Mouse (Mus musculus): ENCODE measurements around the gene Fbxo30. TPM values are rescaled to one million over a fixed set of nuclear protein-coding genes. Genes with fewer than 3 reads are reported as not detected.
"Not testable (repeated sequence)": the region's sequence is repeated elsewhere in the genome, so short reads cannot be mapped to it uniquely, and the experiment has no call there.

Fbxo30 gene
- polyA plus RNA-seq (2015; fragmentation: Nextera tagmentation; extraction: Ambion mirVana): 59.4 and 63.5 TPM in 2 replicates

DNA sequence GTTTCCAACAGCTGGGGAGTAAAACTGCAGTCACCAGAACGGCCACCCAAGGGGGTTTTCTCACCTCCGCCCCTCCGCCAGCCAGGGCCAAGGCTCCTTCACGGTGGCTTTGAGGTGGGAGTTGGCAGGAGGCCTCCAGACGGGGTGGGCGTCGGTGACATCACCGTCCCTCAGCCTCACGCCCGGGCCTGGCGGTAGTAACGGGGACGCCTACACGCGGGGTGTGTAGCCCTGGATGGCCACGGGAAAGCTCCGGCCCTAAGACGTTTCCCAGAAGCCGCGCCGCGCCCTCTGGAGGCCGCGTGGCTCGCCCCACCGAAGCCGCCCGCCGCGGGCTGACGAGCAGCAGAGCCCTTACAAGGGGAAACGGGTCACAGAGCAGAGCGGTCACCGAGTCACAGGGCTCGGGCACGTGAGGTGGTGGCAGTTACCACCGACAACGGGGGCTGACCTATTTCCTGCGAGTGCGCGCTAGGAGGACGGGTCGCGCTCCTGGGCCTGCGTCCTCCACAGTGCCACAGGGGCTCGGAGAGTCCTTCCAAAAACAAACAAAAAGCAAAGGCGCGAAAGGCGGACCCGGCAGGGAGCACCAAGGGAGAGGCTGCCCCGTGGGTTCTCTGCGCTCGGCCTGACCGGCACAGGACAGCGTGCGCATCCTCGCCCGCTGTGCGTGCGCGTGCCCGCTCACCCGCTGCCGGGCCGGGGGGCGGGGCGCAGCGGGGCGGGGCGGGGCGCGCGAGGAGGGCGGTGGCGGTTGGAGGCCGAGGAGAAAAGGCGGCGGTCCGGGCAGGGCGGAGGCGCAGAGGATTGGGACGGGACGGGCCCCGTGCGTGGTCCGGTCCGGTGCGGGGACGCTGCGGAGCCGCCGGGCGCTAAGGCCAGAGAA is at the start of gene Fbxo30:
Gene Fbxo30, plus strand, starts transcription at position 753 of the 886 bp plus-strand sequence.
- ATAC-seq (ENCODE audit: insufficient read depth): peak; percentile 94

DNA sequence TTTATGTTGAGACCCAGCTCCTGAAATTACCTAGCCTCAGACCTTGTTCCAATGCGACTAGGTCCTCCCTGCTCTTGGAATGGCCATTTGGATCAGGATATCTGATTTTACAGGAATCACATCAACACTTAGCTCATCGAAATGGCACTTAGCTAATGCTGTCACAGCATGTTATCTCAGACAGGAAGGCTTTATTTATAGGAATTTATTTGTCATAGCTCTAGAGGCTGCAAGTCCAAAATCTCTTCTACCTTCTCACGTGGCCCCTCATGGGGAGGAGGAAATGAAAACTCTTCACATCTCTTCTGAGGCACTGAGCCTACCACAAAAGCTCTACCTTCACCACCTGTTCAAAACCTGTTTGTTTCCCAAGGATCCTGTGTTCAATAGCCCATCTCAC is 47.9 kb upstream of the Fbxo30 start:
- Histone ChIP-seq H3K4me2 (no peak overlapping the region), H3K4me1 (replicated peaks) (no peaks in the 10 kb centered on the region), H3K4me3 (replicated peaks) (no peak overlapping the region), H3K27ac (replicated peaks) (no peak overlapping the region), H3K9me3 (replicated peaks) (no peaks in the 10 kb centered on the region), H3K36me3 (replicated peaks) (no peaks in the 10 kb centered on the region), H3K27me3 (no peaks in the 10 kb centered on the region), H3K9ac (no peak overlapping the region)
- ATAC-seq (ENCODE audit: insufficient read depth): no peak
- WGBS (ENCODE audit: insufficient replicate concordance): 39% methylated on average over 3 of the region's 3 CpGs

More for the DNA sequence above, at the start of gene Fbxo30:
- Histone ChIP-seq H3K9ac (peak within 1 kb of the TSS; percentile 99), H3K27ac (replicated peaks) (peak within 1 kb of the TSS; percentile 98), H3K4me3 (replicated peaks) (peak within 1 kb of the TSS; percentile 97), H3K36me3 (replicated peaks) (no peaks in the 10 kb centered on the region; the same call in 1 of the 2 replicates), H3K4me1 (replicated peaks) (peaks cover 31% of the 10 kb centered on the region), H3K9me3 (replicated peaks) (no peaks in the 10 kb centered on the region), H3K27me3 (no peaks in the 10 kb centered on the region), H3K4me2 (peak within 1 kb of the TSS; percentile 99)
- WGBS (ENCODE audit: insufficient replicate concordance): under 1% methylated on average over 93 of the region's 93 CpGs

DNA sequence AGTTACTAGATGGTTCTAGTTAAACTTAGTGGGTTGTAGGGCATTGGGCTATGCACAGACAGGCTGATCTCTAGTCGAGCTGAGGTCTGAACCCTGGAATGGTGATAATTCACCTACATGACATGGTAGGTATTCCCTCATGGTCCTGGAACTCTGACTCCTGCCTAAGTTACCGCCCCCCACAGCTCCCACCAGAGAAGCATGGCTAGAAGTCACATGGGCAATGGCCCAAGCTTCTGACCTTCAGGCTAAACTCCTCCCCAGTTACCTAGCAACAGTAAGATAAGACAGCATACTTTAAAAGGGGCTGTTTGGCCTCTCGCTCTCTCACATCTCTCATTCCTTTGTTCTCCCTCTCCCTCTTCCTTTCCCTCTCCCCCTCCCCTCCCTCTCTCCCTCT is 38.1 kb upstream of the Fbxo30 start:
- WGBS (ENCODE audit: insufficient replicate concordance): 59% methylated on average over 3 of the region's 3 CpGs
- H3K9ac ChIP-seq; H3K27me3 ChIP-seq; H3K36me3 ChIP-seq (replicated peaks); H3K27ac ChIP-seq (replicated peaks); H3K4me2 ChIP-seq; H3K4me1 ChIP-seq (replicated peaks); ATAC-seq (ENCODE audit: insufficient read depth); H3K9me3 ChIP-seq (replicated peaks); H3K4me3 ChIP-seq (replicated peaks): not testable (repeated sequence)

DNA sequence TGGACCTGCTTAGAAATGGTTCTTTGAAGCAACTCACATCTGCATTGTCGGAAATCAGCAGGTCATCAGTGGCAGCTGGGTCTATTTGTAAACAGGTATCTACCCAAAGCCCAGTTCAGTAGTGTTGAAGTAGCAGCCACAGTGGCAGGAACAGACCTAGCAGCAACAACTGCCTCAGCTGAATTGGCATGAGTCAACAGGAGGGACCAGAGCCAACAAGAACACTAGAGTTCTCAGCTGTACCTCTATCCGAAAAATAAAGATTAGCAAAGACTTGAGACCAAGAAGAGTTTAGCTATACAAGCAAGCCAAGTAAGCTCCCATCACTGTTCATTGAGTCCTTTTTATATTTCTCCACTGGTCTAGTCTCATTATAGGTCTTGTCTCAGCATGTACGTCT is 32.9 kb upstream of the Fbxo30 start:
- WGBS (ENCODE audit: insufficient replicate concordance): 62% methylated on average over 3 of the region's 3 CpGs

DNA sequence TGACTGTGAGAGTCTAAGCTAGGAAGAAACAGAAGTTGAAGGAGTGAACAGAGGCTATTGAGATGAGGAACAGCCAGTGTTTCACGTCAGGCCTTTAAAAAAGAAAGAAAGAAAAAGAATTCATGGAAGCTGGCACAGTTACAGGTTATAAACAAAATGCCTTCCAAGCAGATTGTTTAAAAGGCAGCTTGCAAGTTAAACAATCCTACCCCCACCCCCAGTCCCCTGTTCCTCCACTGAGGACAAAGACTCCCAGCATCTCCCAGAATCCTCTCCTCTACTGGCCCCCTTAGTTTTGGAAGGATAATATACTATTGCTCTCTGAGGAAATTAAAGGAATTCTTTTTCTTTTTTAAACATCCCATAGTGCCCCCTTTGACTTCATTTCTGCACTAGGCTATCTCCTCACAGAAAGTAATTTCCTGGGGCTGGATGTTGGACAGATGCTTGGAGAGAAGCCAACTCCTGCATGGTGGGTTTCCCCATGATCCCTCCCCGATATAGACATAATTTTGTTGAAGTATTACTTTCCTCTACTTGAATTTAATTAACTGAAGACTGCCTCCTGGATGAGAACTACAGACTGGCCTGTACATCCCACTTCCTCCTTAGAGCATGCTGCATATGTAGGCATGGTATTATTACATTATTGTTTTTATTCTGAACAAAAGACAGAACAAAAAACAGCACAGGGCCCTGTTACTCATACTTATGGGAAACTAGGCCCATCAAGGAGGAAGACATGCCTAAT is 30.7 kb upstream of the Fbxo30 start:
- no peaks in the 10 kb centered on the region for H3K36me3 ChIP-seq (replicated peaks)
- H3K9me3 ChIP-seq (replicated peaks): no peaks in the 10 kb centered on the region
- ATAC-seq (ENCODE audit: insufficient read depth): no peak
- no peak overlapping the region for H3K4me3 ChIP-seq (replicated peaks)
- no peak overlapping the region for H3K4me2 ChIP-seq
- no peak overlapping the region for H3K27ac ChIP-seq (replicated peaks)
- no peaks in the 10 kb centered on the region for H3K4me1 ChIP-seq (replicated peaks)
- no peak overlapping the region for H3K9ac ChIP-seq
- no peaks in the 10 kb centered on the region for H3K27me3 ChIP-seq
- 58% methylated on average over 2 of the region's 2 CpGs for WGBS (ENCODE audit: insufficient replicate concordance)

More for the DNA sequence above, 32.9 kb upstream of the Fbxo30 start:
- ATAC-seq (ENCODE audit: insufficient read depth): no peak
- Histone ChIP-seq H3K27me3 (no peaks in the 10 kb centered on the region), H3K4me3 (replicated peaks) (no peak overlapping the region), H3K9me3 (replicated peaks) (no peaks in the 10 kb centered on the region), H3K36me3 (replicated peaks) (no peaks in the 10 kb centered on the region), H3K4me1 (replicated peaks) (no peaks in the 10 kb centered on the region), H3K27ac (replicated peaks) (no peak overlapping the region), H3K4me2 (no peak overlapping the region), H3K9ac (no peak overlapping the region)

DNA sequence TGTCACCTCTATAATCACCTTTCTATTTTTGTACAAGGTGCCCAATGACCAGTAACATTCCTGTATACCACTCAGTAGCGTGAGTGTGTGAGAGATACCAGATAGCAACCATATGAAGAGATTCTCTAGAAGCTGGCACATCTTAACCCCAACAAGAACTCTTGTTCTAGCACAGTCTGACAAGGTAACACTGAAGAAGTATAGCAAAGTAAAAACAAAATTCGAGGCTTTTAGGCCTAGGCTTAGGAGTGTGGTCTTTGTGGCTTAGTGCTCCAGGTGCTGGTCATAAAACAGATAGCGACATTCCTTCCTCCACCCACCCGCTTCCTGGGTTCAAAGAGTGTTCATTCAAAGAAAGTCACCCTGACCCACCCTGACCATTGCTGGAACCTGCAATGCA is 27.5 kb upstream of the Fbxo30 start:
- WGBS (ENCODE audit: insufficient replicate concordance): 66% methylated on average over 4 of the region's 4 CpGs
- ATAC-seq (ENCODE audit: insufficient read depth); H3K36me3 ChIP-seq (replicated peaks); H3K9me3 ChIP-seq (replicated peaks); H3K4me1 ChIP-seq (replicated peaks); H3K9ac ChIP-seq; H3K27me3 ChIP-seq; H3K4me3 ChIP-seq (replicated peaks); H3K4me2 ChIP-seq; H3K27ac ChIP-seq (replicated peaks): not testable (repeated sequence)

DNA sequence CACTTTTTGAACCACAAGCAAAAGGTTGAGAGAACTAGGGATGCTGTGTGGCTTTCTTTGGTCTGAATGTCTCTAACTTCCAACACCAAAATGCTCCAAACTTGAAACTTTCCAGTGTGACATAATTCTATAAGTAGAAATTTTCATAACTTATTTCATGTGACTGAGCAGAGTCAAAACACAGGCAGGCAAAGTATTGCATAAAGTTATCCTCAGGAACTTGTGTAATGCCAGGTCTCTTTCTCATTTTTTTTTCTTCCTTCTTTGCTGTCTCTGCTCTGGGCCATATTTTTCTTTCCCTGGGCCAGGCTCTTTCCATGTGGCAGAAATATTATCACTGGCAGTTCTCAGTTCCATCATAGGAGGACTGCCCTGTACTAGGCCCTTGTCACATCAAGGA is 21.0 kb upstream of the Fbxo30 start:
- no peak overlapping the region for H3K4me3 ChIP-seq (replicated peaks)
- H3K27me3 ChIP-seq: no peaks in the 10 kb centered on the region
- H3K9me3 ChIP-seq (replicated peaks): no peaks in the 10 kb centered on the region
- ATAC-seq (ENCODE audit: insufficient read depth): no peak
- H3K9ac ChIP-seq: no peak overlapping the region
- H3K27ac ChIP-seq (replicated peaks): no peak overlapping the region
- H3K4me2 ChIP-seq: no peak overlapping the region
- H3K4me1 ChIP-seq (replicated peaks): no peaks in the 10 kb centered on the region
- no peaks in the 10 kb centered on the region for H3K36me3 ChIP-seq (replicated peaks)

DNA sequence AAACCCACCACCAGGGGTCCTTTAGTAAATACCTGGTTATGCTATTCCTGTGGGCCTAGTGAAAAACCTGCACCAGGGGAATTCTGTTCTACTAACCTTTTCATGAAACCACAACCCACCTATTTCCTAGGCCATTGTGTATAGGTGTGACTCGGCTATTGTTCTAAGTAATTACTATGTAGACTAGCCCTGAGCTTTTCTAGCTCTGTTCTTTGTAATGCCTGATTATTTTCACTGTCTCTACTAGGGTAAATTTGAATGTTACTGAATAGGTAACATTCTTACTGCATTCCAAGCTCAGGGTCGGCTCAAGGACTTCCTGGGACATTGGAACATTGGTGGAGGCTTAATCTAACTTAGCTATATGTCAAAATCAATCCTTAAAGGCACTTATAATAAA is 18.8 kb upstream of the Fbxo30 start:
- H3K27me3 ChIP-seq; H3K27ac ChIP-seq (replicated peaks); H3K36me3 ChIP-seq (replicated peaks); H3K4me1 ChIP-seq (replicated peaks); H3K9me3 ChIP-seq (replicated peaks); H3K9ac ChIP-seq; ATAC-seq (ENCODE audit: insufficient read depth); H3K4me2 ChIP-seq; H3K4me3 ChIP-seq (replicated peaks): not testable (repeated sequence)
- 65% methylated on average over 2 of the region's 2 CpGs for WGBS (ENCODE audit: insufficient replicate concordance)

DNA sequence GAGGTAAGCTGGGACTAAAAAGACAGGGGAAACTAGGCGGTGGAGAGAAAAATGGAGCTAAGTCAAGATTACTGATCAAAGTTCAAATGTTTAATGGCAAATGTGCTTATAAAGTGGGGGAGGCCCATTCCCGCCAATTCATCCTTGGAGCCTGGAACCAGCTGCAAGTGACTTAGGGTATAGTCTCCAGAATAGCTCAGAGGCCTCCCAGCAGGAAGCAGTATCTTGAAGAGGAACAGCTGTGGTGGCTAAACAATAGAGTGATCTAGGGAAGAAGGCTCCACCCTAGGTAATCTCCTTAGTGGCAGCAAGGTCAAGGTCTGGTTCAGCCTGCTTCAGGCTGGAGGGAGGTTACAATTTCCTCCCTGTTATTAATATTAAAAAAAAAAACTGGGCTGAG is 17.3 kb upstream of the Fbxo30 start:
- not testable (repeated sequence) for ATAC-seq (ENCODE audit: insufficient read depth); H3K9ac ChIP-seq; H3K4me2 ChIP-seq; H3K27ac ChIP-seq (replicated peaks); H3K4me1 ChIP-seq (replicated peaks); H3K9me3 ChIP-seq (replicated peaks); H3K36me3 ChIP-seq (replicated peaks); H3K4me3 ChIP-seq (replicated peaks); H3K27me3 ChIP-seq
- WGBS (ENCODE audit: insufficient replicate concordance): 68% methylated on average over 2 of the region's 2 CpGs

DNA sequence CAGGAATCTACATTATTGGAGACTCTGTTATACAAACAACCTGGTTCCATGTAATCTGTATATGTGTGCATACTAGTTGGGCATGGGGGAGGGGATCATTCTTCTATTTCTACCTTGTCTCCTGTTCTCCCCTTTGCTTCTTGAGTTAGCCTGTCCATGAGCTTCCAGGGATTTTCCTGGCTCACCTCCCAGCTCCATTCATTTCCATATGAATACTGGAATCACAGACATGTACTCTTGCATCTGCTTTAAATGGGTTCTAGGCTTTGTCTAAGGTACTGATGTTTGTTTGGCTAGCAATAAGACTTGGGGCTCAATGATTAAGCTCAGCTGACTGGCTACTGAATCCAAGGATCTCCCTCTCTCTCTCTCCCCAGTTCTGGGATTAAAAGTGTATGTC is 12.0 kb upstream of the Fbxo30 start:
- no peak for ATAC-seq (ENCODE audit: insufficient read depth)
- H3K36me3 ChIP-seq (replicated peaks): no peaks in the 10 kb centered on the region
- no peak overlapping the region for H3K9ac ChIP-seq
- no peak overlapping the region for H3K4me3 ChIP-seq (replicated peaks)
- no peaks in the 10 kb centered on the region for H3K27me3 ChIP-seq
- H3K4me2 ChIP-seq: no peak overlapping the region
- no peaks in the 10 kb centered on the region for H3K4me1 ChIP-seq (replicated peaks)
- H3K9me3 ChIP-seq (replicated peaks): no peaks in the 10 kb centered on the region
- H3K27ac ChIP-seq (replicated peaks): no peak overlapping the region

DNA sequence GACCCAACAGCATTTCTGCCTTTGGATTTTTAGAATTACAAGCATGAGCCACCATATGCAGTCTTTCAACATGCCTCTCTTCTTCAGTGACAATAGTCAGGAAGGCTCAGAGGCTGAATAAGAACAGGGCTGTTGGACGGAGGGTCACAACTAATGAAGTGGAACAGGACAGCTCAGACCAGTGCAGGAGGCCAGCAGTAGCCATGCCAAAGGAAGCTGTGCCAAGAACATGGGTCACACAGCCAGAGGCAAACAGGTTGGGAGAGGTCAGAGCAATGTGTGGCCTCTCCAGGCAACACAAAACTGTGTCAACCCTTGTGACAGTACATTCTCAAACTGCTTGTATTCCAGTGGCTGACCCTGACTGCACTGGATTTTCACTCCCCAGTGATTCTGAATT is 6.7 kb upstream of the Fbxo30 start:
- Histone ChIP-seq H3K9ac (no peak overlapping the region), H3K9me3 (replicated peaks) (no peaks in the 10 kb centered on the region), H3K27ac (replicated peaks) (no peak overlapping the region), H3K4me1 (replicated peaks) (peaks cover under 1% of the 10 kb centered on the region; the same call in 1 of the 2 replicates), H3K4me3 (replicated peaks) (no peak overlapping the region), H3K4me2 (no peak overlapping the region), H3K27me3 (no peaks in the 10 kb centered on the region), H3K36me3 (replicated peaks) (no peaks in the 10 kb centered on the region)
- 70% methylated on average over 1 of the region's 1 CpGs for WGBS (ENCODE audit: insufficient replicate concordance)
- no peak for ATAC-seq (ENCODE audit: insufficient read depth)

All from liver, embryonic 15.5 days (tissue).